Mouse (Mus musculus): ENCODE data around the gene Npas3.

The Npas3 gene

DNA sequence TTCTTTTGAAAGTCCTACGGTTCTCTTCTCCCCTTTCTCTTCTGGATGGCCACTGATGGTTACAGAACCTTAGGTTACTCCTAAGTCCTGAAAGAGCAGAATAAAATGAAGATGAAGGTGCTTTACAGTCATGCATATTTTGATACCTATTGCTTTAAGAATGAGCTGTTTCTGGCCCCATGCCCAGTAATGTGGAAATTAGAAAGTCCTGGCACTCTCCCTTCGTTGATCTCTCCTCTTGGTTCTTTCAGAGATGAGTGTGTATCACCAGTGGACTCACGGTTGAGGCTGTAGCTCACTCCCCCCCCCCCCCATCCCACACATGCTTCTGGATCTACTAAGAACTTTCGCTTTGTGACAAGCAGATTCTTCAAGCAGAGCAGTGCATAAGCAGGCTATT, 167.6 kb downstream of the Npas3 start:
- DNase-seq (ENCODE audit: low spot score) = no peak

- DNase-seq (ENCODE audit: low spot score) = no peak
These were observed 173.2 kb downstream of the Npas3 start for GRCm38 (mm10) chr12:53421701-53422100.

- DNase-seq (ENCODE audit: low spot score) = no peak
These were observed 175.2 kb downstream of the Npas3 start for GRCm38 (mm10) chr12:53423631-53424030.

DNA sequence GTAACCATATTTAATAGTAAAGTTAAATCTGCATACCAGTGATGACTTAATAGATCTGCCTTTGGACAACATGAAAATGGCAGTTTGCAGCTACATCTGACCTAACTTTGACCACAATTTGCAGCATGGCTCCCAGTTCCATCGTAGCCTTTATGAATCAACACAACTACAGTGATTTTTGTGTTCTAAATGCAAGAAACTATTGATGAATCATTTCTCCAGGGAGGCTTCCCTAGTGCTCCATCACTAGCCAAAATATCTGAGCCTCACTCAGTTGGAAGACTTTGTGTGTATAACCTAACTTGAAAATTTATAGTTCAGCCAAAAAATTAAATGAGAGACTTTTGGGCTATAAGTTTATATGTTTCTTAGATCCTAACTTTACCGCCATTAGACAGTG, 177.5 kb downstream of the Npas3 start:
- DNase-seq (ENCODE audit: low spot score) = no peak

- no peak for DNase-seq (ENCODE audit: low spot score)
These were observed 178.7 kb downstream of the Npas3 start for GRCm38 (mm10) chr12:53427153-53427552.

DNA sequence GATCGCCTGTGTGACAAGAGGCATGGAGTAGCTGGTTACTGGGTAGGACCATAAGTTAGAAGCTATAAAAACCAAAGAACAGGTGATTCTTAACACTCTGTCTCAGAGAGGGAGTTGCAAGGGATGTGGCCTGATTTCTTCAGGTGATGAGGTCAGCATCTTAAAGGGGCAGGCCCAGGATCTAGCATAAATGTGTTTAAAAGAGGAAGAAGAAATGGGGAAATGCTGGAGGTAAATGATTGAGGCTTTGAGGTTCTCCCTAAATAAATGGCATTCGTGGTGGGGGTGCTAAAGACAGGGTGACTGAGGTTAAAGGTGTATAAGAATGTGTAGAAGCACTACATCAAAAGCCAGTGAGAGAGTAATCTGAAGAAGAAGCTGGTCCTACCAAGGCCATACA, 193.6 kb downstream of the Npas3 start:
- DNase-seq (ENCODE audit: low spot score) = no peak

DNA sequence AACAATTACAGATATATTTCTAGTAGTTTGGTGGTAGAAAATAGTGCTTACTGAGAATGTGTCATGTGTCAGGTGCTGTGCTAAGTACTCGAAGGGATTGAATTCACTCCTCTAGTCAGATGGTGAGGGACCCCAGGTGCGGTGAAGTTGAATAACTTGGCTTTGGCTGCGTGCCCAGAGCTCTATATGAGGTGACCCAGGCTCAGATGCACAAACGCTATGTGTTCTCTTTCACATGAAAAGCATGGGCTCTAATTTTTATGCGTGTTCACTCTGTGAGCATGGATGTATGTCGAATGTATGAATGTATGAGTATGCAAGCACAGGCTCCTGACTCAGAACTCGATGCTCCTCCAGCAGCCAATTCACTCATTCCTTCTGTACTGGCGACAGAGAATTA, 199.0 kb downstream of the Npas3 start:
- DNase-seq (ENCODE audit: low spot score) = no peak

- no peak for DNase-seq (ENCODE audit: low spot score)
These were observed 199.6 kb downstream of the Npas3 start for GRCm38 (mm10) chr12:53448040-53448439.

DNA sequence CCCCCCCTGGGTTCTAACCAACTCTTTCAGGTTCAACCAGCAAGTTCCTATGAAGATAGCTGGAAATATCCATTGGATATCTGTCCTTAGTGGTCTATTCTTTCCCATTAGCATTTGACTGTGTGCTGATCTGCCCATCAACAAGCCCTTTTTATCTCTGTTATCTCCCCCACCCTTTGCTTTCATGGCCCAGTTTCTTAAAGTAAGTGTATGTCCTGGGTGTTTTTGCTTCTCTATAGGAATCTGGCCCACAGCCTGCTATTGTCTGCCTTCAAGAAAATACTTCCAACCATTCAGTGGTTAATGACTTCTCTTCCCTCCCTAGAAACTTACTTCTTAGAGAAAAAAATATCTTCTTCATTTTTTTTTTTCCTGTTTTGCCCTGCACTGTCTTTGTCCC, 219.1 kb downstream of the Npas3 start:
- DNase-seq (ENCODE audit: low spot score) = no peak

- no peak for DNase-seq (ENCODE audit: low spot score)
These were observed 226.0 kb downstream of the Npas3 start for GRCm38 (mm10) chr12:53474486-53474885.

DNA sequence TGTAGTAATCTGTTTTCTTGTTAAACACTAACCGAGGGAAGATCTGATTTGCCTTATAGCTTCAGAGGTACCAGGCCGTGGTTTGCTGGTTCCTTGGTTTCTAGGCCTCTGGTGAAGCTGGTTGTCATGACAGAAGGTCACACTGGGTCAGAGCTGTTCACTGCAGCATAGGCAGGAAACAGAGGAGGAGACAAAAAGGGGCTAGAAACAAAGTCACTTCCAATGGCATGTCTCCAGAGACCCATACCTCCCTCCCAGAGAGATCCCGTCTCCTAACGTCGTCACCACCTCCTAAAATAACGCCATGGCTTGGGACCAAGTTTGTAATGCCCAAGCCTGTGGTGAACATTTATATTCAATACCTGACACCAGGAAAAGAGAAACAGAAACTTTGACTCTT, 236.4 kb downstream of the Npas3 start:
- DNase-seq (ENCODE audit: low spot score) = no peak

- no peak for DNase-seq (ENCODE audit: low spot score)
These were observed 247.9 kb downstream of the Npas3 start for GRCm38 (mm10) chr12:53496386-53496785.

DNA sequence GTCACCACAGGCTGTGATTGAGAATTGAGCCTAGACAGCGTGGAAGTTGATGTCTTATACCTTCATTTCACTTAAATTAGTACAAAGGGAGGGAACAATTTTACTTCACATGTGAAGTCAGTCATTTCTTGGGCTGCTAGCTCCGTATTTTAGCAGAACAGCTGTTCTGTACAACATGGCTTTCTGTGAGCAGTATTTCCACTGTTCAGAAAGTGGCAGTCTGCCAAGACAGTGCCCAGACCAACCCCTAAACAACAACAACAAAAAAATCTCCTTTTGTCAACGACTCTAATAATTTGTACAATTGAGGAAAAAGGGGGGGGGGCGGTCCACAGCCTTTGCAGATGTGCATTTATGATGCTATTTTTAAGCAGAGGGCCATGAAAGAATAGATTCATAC, 266.4 kb downstream of the Npas3 start:
- DNase-seq (ENCODE audit: low spot score) = no peak

- DNase-seq (ENCODE audit: low spot score) = no peak
These were observed 271.1 kb downstream of the Npas3 start for GRCm38 (mm10) chr12:53519556-53519955.

- DNase-seq (ENCODE audit: low spot score) = no peak
These were observed 274.2 kb downstream of the Npas3 start for GRCm38 (mm10) chr12:53522631-53523030.

- no peak for DNase-seq (ENCODE audit: low spot score)
These were observed 278.6 kb downstream of the Npas3 start for GRCm38 (mm10) chr12:53527046-53527445.

DNA sequence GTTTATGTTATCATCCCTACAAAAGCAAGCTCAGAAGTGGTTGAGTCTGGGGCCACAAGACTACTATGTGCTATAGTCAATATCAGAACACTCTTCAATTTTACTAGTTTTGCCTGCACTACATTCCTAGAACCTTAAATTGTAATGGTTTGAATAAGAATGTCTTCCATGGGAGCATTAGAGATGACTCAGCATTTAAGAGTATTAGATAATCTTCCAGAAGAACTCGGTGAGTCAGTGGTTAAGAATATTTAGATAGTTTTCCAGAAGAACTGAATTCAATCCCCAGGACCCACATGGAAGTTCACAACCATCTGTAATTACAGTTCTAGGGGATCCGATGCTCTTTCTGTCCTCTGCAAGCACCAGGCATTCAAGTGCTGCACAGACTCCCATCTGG, 280.9 kb downstream of the Npas3 start:
- DNase-seq (ENCODE audit: low spot score) = no peak

GRCm38 (mm10) chr12:53536816-53537215, 288.3 kb downstream of the Npas3 start:
- no peak for DNase-seq (ENCODE audit: low spot score)

DNA sequence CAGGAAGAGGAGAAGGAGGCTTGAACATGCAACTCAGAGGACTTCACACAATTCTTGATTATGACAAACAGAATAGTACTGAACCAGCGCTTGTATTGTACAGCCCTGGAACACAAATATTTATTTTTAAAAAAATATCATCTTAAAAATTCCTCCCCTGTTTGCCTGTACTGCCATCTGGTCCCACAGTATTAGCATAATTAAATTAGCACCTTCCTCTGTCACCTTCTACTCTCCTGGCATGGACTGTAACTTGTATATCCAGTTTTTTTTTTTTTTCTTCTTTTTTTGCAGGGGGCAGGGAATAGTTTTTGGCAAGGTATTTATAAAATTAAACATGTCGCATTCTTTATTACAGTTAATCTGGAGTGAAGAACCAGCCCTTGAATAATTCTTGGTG, 307.9 kb downstream of the Npas3 start:
- no peak for DNase-seq (ENCODE audit: low spot score)

GRCm38 (mm10) chr12:53558259-53558658, 309.8 kb downstream of the Npas3 start:
- no peak for DNase-seq (ENCODE audit: low spot score)

- no peak for DNase-seq (ENCODE audit: low spot score)
These were observed 318.4 kb downstream of the Npas3 start for GRCm38 (mm10) chr12:53566712-53567387.

GRCm38 (mm10) chr12:53581181-53581580, 332.7 kb downstream of the Npas3 start:
- no peak for DNase-seq (ENCODE audit: low spot score)

DNA sequence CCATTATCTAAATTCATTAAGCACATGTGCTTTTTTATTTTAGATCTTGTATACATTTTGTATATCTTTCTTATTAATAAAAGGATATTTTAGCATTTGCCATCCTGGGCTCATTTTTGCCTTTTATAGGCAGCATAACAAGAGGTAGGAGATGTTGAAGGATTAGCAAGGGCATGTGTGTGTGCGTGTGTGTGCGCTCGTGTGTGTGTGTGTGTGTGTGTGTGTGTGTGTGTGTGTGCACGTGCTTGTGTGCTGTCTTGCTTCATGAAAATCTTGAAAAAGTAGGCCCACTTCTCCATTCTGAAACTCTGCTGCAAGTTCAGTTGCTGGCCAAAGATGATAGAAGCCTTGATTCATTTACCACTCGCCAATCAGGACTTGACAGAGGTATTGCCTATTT, 338.8 kb downstream of the Npas3 start:
- no peak for DNase-seq (ENCODE audit: low spot score)

DNA sequence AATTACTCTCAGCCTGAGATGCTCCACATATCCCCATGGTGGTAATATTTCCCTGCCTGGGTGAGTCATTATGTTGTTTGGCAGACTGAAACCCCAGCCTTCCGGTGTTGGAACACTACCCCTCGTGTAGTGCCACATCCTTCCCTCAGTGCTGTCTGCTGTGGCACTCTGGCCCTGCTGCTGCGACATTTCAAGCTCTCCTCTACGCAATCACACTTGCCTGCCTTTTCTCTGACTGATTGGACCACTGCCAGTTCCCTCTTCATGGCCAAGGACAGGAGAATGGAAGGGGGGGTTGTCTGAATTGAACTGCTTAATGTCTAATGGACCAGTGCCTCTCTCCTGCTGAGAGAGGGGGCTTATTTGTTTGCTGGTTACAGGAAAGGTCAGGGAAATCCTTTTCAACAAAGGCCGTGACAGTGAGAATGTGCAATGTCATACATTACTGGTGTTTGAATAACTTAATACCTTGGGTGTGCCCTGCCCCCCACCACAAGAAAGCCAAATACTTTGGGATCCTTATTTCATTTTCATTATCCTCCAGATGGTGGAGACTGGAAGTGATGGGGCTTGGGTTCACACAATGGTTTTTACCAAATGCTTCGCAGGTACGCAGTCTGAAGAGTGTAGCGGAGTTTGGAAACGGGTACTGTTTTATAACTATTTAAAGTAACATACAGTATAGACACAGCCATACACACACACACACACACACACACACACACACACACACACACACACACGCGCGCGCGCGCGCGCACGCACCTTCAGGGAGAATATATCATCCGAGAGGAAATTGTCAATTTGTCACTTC, 339.4 kb downstream of the Npas3 start:
- DNase-seq (ENCODE audit: low spot score) = no peak
